Mouse (Mus musculus) bone marrow, adult 2 months (tissue): ENCODE measurements at regions not wholly inside any gene's neighbourhood (a gene's known extent, or its start where the extent isn't known, plus 50 kb on each side); places are given as distances from the start of the nearest gene placed in this dataset.
A peak's percentile ranks its signal among the peaks of the same experiment; 100 is the strongest.

Experiments used
- H3K27ac ChIP-seq: fragments of 200-500 bp; 2 replicates; pipeline ENCODE4 v1.5.1; 2012; ENCODE audit warnings: low read depth, mild to moderate bottlenecking, control low read depth, inconsistent platforms, low read length; ENCODE audit not compliant: control insufficient read depth, poor library complexity, insufficient read depth
- H3K4me1 ChIP-seq: fragments of 200-500 bp; 2 replicates; pipeline ENCODE4 v1.6.1; 2011; ENCODE audit warnings: low read length; ENCODE audit not compliant: control insufficient read depth, insufficient read depth
- H3K4me3 ChIP-seq: fragments of 200-500 bp; replicated peaks from 2 replicates; pipeline ENCODE3; 2011; ENCODE audit warnings: mild to moderate bottlenecking, low read depth, low read length, control low read depth; ENCODE audit not compliant: control insufficient read depth
- CTCF ChIP-seq: fragments of 200-500 bp; IDR thresholded peaks from 2 replicates; pipeline ENCODE4 v1.5.1; 2011; ENCODE audit warnings: low read length, control low read depth; ENCODE audit not compliant: control insufficient read depth, insufficient read depth
- POLR2A ChIP-seq: fragments of 200-500 bp; IDR thresholded peaks from 2 replicates; pipeline ENCODE4 v1.6.1; 2011; ENCODE audit warnings: low read depth, mild to moderate bottlenecking, control low read depth, low read length, borderline replicate concordance; ENCODE audit not compliant: control insufficient read depth
- WGBS: fragments of 180-500 bp; shearing (Covaris S2); methylation state at CpG from one replicate; pipeline ENCODE4 v1.1.7; 2018; 5-methylcytosine and 5-hydroxymethylcytosine counted together

DNA sequence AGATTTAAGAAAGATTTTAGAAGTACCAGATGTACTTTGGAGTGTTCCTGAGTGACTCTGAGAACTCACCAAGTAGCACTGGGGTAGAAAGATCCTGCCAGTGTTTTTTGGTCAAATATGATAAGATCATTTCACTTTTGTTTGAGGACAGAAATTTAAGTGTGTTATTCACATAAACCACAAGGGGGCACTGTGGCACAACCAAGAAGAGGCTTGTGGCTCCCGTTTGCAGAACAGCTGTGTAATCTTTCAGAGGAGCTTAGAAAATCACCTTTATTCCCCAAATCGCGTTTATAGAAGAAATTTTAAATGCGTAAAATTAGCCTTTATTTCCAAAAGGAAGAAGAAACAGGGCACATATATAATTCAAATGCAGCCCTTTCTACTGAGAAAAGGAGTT lies 2308.7 kb downstream of the 4930444P10Rik start:
- Histone ChIP-seq H3K4me3 (no peak overlapping the region), H3K4me1 (no peaks in the 10 kb centered on the region; the same call in 1 of the 2 replicates), H3K27ac (no peak overlapping the region)
- peak; percentile 66 for TF ChIP-seq CTCF
- TF ChIP-seq POLR2A = no peak
- 1% methylated on average over 4 of the region's 4 CpGs for WGBS

DNA sequence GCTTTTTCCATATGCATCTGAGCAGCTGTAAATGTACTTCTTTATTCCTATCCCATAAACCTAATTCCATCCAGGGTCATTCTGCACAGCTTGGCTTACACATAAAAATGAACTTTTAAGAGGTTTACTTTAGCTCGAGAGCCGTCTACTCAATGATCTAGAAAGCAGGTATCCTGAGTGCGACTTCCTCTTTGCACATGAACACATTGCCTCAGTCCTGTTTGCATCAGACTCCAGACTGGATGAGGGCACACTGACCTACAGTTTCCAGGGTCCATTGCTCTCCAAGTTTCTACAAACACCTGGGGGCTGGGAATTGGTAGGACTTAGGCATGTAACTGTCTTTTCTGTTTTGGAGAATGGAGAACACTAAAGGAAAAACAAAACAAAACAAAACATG lies 2310.5 kb downstream of the 4930444P10Rik start:
- no peak overlapping the region for H3K4me3 ChIP-seq
- TF ChIP-seq POLR2A (no peak), CTCF (no peak)
- WGBS = 21% methylated on average over 3 of the region's 3 CpGs
- no peak overlapping the region for H3K27ac ChIP-seq
- no peaks in the 10 kb centered on the region; the same call in 1 of the 2 replicates for H3K4me1 ChIP-seq

DNA sequence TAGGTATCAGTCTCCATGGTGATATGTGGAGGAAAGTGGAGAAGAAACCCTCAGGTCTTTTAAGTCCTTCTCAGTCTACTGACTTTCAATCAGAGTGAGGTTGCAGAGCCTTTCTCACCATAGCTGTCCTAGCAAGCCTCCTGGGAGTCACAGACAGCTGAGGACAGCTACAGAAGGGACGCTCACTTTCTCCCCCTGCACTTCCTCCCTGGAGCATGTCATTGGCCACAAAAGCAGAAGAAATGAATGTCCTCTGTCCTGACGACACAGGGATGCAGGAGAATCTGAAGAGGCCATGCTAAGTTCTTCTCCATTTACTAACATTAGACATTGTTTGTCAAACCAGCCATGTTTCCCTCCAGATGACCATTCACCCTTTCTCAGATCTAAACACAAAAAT lies 2321.0 kb downstream of the 4930444P10Rik start:
- Histone ChIP-seq H3K4me1 (peaks cover 2% of the 10 kb centered on the region; the same call in 1 of the 2 replicates), H3K4me3 (no peak overlapping the region), H3K27ac (no peak overlapping the region)
- TF ChIP-seq CTCF (no peak), POLR2A (no peak)
- 1% methylated on average over 2 of the region's 2 CpGs for WGBS

- peak; percentile 32; the same call in 1 of the 2 replicates for TF ChIP-seq POLR2A
- TF ChIP-seq CTCF = no peak
- WGBS = 24% methylated on average over 10 of the region's 10 CpGs
- Histone ChIP-seq H3K27ac (peak overlapping the region; percentile 58), H3K4me3 (no peak overlapping the region), H3K4me1 (peaks cover 2% of the 10 kb centered on the region; the same call in 1 of the 2 replicates)
Measured at GRCm38 (mm10) chr1:13771014-13771463, 2322.1 kb downstream of the 4930444P10Rik start.

GRCm38 (mm10) chr1:13752479-13752878 lies 2338.6 kb downstream of the A830018L16Rik start:
- Histone ChIP-seq H3K4me1 (no peaks in the 10 kb centered on the region; the same call in 1 of the 2 replicates), H3K27ac (no peak overlapping the region), H3K4me3 (no peak overlapping the region)
- 64% methylated on average over 1 of the region's 1 CpGs for WGBS
- TF ChIP-seq POLR2A (no peak), CTCF (no peak)

DNA sequence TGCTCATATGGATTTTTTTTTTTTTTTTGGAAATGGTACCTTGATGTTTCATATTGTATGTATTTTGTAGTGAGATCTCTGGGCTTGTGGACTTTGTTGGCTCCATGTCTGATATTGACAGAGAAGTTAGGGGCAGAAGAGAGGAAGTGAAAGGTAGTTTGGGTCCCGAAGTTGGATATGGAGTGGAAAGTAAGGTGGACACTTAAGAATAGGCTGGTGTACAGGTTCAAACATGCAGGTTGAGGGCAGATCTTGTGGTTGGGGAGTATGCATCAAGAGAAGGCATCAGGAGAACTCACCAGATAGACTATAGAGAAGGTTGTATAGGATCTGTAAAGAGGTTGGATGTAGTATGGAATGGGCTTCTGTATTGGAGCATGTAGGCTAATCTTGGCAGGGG lies 2337.5 kb downstream of the A830018L16Rik start:
- TF ChIP-seq CTCF (no peak), POLR2A (no peak)
- H3K4me1 ChIP-seq = no peaks in the 10 kb centered on the region; the same call in 1 of the 2 replicates
- WGBS = 64% methylated on average over 1 of the region's 1 CpGs
- no peak overlapping the region for H3K4me3 ChIP-seq
- no peak overlapping the region for H3K27ac ChIP-seq
